Mouse (Mus musculus) spleen, postnatal 0 days (tissue): ENCODE data around the gene Zfp105. TPM values are rescaled to one million over a fixed set of nuclear protein-coding genes. Genes with fewer than 3 reads are reported as not detected.

Experiments
- polyA plus RNA-seq: library from polyadenylated mRNA; unstranded; fragments of >200 nt; fragmentation: Nextera tagmentation; extraction: Ambion mirVana; gene quantifications from 2 replicates; pipeline ENCODE4 v1.2.1, GENCODE M21; 2015

Zfp105 gene
- 3.2 and 4.3 TPM in 2 replicates for polyA plus RNA-seq

GRCm38 (mm10) chr9:122922936-122923381 is at the start of gene Zfp105:
Zfp105 (plus strand) TSS chr9:122923072.

DNA sequence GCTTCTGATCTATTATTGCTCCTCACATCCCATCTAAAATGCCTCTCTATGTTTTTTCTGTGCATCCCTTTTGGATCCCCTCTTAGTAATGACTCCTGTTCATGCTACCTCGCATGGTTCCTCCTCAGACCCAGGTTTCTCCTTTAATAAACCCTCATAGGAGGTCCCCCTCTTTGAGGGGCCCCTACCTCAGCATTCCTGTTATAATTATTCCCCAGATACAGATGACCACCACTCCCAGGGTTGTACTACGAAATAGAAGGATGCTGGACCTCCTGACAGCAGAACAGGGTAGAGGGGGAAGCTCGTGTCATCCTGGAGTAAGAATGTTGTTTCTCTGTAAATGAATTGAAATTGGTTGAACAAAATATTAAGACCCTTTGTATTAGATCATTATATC is 37.5 kb upstream of the Zfp105 start, which contains the start of gene Zkscan7:
TSS of gene Zkscan7 (plus strand) at position 301 of the 400 bp plus-strand sequence.

GRCm38 (mm10) chr9:122950643-122951475 is 28.0 kb downstream of the Zfp105 start, which contains the start of the genes 1110059G10Rik and Kif15:
1110059G10Rik (minus strand) TSS chr9:122951000.
Kif15 (plus strand) TSS chr9:122951046.

Other genes starting within 250 kb of the Zfp105 start
- gene Topaz1, start 175.7 kb upstream of the Zfp105 start, polyA plus RNA-seq = not detected in 2 replicates
- gene Tcaim, start 117.5 kb upstream of the Zfp105 start, polyA plus RNA-seq = 2.5 and 3.5 TPM in 2 replicates
- gene Gm35549, start 79.0 kb upstream of the Zfp105 start, polyA plus RNA-seq = 0.20 TPM in 1 of 2 replicates, not detected in the other
- 18.0 and 20.4 TPM in 2 replicates for gene Zfp445, start 57.1 kb upstream of the Zfp105 start, polyA plus RNA-seq
- gene Zkscan7, start 37.4 kb upstream of the Zfp105 start, polyA plus RNA-seq = 0.61 and 1.5 TPM in 2 replicates
- gene 1110059G10Rik, start 27.9 kb downstream of the Zfp105 start, polyA plus RNA-seq = 32.3 and 33.2 TPM in 2 replicates
- 50.3 and 53.2 TPM in 2 replicates for gene Kif15, start 28.0 kb downstream of the Zfp105 start, polyA plus RNA-seq
- gene Tmem42, start 98.3 kb downstream of the Zfp105 start, polyA plus RNA-seq = 10.9 and 12.0 TPM in 2 replicates
- 0.13 and 0.32 TPM in 2 replicates for gene Tgm4, start 111.7 kb downstream of the Zfp105 start, polyA plus RNA-seq
- gene Zdhhc3, start 190.1 kb downstream of the Zfp105 start, polyA plus RNA-seq = 38.8 and 40.5 TPM in 2 replicates
- 81.6 and 89.4 TPM in 2 replicates for gene Exosc7, start 190.1 kb downstream of the Zfp105 start, polyA plus RNA-seq
- gene Clec3b, start 227.9 kb downstream of the Zfp105 start, polyA plus RNA-seq = 3.2 and 4.6 TPM in 2 replicates